Mouse (Mus musculus) skeletal muscle tissue, adult 2 months (tissue): ENCODE measurements around the gene Gpa33.

Experiments used
- DNase-seq: peaks from one replicate; pipeline ENCODE4 v3.0.0-alpha.2; 2012; ENCODE audit warnings: low read depth, low spot score

Gene Gpa33

GRCm38 (mm10) chr1:166130224-166130860 lies at the start of gene Gpa33:
Gene Gpa33 (plus strand): TSS chr1:166130238.
- no peak for DNase-seq

DNA sequence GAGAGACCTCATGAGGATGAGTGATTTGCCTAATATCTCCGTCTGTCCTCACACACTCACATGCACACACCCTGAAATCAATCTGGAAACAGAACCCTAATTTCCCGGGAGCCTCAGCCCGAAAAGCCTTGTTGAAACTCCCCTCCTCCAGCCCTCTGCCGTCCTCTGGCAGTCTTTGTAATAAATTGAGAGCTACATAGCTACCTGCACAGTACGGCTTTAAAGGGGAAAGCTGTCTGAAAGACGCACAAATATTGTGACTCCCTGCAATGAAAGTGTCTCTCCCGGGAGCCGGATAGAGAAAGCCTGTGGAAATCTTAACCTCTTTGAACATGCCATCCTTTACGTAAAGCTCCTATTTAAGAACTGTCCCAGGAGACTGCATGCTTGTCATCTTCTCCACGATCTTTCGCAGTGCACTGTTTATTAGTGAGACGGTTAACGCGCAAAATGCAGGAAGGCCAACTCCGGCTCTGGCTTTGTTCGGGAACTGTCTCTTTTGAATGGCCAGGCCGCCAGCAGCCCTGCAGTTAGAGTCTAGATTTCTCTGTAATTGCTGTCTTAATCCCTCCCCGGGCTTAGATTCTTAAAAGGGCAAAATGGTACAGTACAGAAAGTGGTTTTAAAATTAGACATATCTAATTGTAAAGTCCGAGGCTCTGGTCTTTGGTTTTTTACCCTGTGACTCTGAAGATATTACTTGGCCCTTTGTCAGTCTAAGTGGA lies 41.4 kb upstream of the Gpa33 start:
- no peak for DNase-seq

GRCm38 (mm10) chr1:166089337-166089736 lies 40.7 kb upstream of the Gpa33 start:
- no peak for DNase-seq

DNA sequence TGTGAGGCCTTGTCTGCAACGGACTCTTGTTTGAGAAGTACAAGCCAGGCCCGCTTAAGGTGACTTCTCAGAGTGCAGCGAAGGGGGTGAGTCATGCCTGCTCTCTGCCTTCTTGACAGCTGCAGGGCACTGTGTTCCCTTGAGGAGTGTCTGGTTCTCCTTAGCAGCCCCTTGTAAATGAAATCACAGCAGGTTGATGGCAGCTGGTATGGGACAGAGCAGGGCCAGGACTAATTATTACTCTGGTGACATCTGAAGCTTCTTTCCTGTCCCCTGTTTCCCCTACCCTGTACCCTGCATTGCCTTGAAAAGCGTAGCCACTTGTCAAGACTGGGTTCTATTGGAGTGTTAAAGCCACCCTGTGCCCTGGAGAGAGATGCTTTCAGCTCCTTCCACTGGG lies 40.3 kb upstream of the Gpa33 start:
- no peak for DNase-seq

DNA sequence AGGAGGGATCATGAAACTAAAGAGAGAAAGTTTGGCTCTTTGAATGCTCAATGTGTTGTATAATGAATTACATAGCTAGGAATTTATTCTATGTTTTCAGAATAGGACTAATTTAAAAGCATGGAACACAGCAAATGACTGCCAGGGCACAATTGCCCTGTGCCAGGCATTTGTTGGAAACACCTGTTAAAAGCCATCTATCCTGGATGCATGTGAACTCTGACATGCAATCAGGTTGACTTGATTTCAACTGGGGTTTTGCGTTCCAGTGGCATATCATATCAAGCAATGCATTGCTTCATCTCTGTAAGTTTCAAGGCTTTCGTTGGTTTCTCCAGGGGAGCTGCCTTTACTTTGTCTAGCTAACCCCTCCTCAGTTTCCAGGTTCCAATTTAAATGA lies 39.7 kb upstream of the Gpa33 start:
- DNase-seq: no peak

DNA sequence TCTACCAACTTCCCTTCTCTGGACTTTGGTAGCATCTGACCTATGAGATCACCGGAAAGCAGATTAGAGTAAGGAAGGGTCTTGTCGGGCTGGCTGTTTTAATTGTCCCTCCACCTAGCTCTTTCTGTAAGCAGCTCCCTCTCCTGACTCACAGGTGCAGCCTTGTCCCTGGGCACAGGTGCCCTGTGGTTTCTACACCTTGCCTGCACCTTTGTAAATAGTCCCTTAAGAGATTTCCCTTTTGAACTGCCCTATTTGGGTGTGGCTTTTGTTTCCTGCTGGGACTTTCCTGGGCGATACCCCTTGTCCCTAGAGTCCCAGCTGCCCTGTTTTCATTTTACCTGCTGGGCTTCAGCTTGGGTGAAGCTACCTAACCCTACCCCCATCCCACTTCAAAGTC lies 35.6 kb upstream of the Gpa33 start:
- DNase-seq: no peak

- DNase-seq: no peak
Observed at GRCm38 (mm10) chr1:166098120-166098519, 31.9 kb upstream of the Gpa33 start.

GRCm38 (mm10) chr1:166102920-166103608 lies 27.0 kb upstream of the Gpa33 start:
- no peak for DNase-seq

DNA sequence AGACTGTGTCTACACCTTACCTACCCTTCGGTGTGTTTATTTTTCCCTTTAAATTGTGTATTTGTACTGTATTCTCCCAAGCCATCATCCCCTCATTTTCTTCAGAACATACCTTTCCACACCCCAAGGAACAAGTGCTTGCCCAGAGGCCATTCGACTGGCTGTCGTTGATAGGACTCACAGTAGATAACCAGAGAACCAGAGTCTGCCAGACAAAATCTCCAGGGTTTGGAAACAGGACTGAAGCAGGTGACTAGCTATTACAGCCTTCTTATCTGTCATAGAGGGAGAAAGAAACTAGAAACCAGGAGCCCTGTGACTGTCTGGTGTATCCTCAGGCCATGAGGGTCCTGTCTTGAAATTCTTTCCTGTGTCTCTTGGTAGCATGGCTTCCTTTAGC lies 25.2 kb upstream of the Gpa33 start:
- no peak for DNase-seq

- no peak for DNase-seq
Observed at GRCm38 (mm10) chr1:166105464-166105863, 24.6 kb upstream of the Gpa33 start.

- no peak for DNase-seq
Observed at GRCm38 (mm10) chr1:166114986-166115385, 15.1 kb upstream of the Gpa33 start.

GRCm38 (mm10) chr1:166115719-166116118 lies 14.3 kb upstream of the Gpa33 start:
- no peak for DNase-seq

- peak; percentile 49 for DNase-seq
Observed at GRCm38 (mm10) chr1:166117866-166118639, 12.0 kb upstream of the Gpa33 start.

DNA sequence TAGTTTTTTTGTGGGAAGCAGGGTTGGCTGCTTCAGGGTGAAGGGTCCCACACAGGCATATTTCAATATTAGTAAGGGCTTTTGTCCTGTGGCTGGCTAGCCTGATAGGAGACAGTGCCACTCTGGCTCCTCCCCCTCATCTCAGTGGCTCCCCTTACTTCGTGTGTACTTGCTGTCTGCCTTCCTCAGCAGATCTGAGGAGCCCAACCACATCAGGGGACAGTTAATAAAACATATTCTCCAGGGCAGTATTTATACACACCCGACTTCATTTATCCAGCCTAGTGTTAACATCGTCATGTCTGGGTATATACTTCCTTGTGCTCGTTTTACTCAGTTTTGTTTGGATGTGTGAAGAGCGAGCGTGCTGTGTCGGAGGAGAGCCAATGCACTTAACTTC lies 7.9 kb upstream of the Gpa33 start:
- DNase-seq: no peak

DNA sequence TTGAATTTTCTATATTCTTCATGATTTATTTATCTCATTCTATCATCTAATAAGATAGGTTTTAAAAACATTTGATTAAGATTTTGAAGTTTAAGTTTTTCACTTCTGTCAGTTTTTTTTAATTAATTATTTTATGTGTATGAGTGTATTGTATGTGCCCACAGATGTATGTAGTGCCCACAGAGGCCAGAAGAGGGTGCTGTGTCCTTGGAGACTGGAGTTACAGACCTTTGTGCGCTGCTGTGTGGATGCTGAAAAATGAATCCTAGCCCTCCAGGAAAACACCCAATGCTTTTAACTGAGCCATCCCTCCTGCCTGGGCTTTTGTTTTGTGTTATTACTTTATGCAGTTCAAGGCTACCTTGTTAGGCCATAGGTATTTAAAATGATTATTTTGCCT lies 7.0 kb upstream of the Gpa33 start:
- DNase-seq: no peak

DNA sequence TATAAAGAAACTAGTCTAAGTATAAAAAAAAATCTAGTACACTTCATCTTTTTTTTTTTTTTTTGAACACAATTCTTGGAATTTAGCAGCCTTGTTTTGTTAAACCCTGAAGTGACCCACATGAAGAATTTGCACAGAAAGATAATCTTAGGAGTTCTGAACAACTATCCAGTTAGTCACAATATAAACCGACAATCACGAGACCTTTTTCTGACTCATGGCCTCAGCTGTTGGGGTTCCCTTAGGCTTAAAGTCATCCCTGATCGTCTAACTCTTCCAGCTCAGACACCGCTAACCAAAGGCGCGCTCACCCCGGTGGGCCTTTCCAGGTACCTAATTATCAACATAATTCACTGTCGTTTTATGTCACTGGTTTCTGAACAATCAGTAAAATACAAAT lies 6.3 kb upstream of the Gpa33 start:
- no peak for DNase-seq

- no peak for DNase-seq
Observed at GRCm38 (mm10) chr1:166124932-166125593, 5.0 kb upstream of the Gpa33 start.

GRCm38 (mm10) chr1:166126290-166126689 lies 3.7 kb upstream of the Gpa33 start:
- no peak for DNase-seq

DNA sequence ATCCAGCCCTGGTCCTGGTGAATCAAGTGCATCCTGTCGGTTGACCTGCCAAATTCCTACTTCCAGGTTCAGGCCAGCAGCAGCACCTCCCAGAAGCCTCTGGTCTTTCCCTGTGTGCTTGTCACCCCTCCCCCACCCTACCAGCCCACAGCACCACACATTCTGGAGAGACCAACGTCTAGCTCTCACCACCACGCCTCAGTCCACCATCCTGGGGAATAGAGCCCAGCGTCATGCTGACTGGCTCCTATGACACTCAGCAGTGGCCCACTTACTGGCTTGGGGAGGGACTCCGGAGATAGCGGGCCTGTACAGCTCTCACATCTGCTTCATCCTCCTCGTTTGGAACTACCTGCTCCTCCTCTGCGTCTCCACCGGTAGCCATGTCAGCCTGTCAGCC lies 3.2 kb upstream of the Gpa33 start:
- DNase-seq: peak; percentile 67

GRCm38 (mm10) chr1:166127719-166128118 lies 2.3 kb upstream of the Gpa33 start, which contains the start of gene Dusp27:
Gene Dusp27 (minus strand): TSS chr1:166127922.
- DNase-seq: peak; percentile 70

DNA sequence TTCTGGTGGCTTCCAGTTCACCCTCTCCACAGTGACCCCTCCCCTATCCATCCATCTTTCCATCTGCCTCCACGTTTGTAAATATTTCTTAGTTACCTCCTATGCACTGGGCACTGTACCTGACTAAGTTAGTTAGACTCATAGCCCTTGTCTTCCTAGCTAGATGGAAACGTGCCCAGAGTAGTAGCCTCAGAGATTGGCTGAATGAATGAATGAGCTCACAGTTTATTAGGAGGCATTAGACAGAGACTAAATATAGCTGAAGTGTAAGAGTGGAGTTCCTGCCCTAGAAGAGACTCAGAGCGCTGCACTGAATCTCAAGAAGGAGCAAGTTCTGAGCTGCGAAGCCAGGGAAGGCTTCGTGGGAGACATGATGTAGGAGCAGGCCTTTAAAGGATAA lies 1.5 kb upstream of the Gpa33 start:
- DNase-seq: peak; percentile 60
